Mouse (Mus musculus) heart, postnatal 0 days (tissue): ENCODE results near the gene Slc17a7.

ENCODE experiments used
- CTCF ChIP-seq: IDR thresholded peaks from 2 replicates; pipeline ENCODE4 v1.5.1; 2016; ENCODE audit warnings: antibody characterized with exemption, control low read depth, low read depth
- EP300 ChIP-seq: IDR thresholded peaks from 2 replicates; pipeline ENCODE4 v1.6.1; 2016; ENCODE audit warnings: antibody characterized with exemption, low read depth

- TF ChIP-seq EP300 (no peak), CTCF (no peak)
These were observed 29.7 kb downstream of the Slc17a7 start for GRCm38 (mm10) chr7:45193406-45193805.
